Mouse (Mus musculus): ENCODE data around the gene Narfl.

- TF ChIP-seq HCFC1 (IDR thresholded peaks at IDR 0.05; ENCODE audit: borderline replicate concordance, insufficient read depth, low read length), result no peak
- no peak for TF ChIP-seq ZNF384 (IDR thresholded peaks at IDR 0.05; ENCODE audit: low read depth, low read length)
- TF ChIP-seq MAFK (IDR thresholded peaks at IDR 0.05; ENCODE audit: insufficient read depth, low read depth, low read length), result no peak
- TF ChIP-seq ZC3H11A (IDR thresholded peaks at IDR 0.05; ENCODE audit: borderline replicate concordance, low read depth, low read length), result no peak
- TF ChIP-seq CHD2 (IDR thresholded peaks at IDR 0.05; ENCODE audit: low read depth, low read length), result no peak
Measured at GRCm38 (mm10) chr17:25829558-25830017, 56.0 kb downstream of the Narfl start.

All from ES-E14 (cell line).